Mouse (Mus musculus) hindbrain, embryonic 13.5 days (tissue): ENCODE results near the gene 1110004F10Rik. TPM values are rescaled to one million over a fixed set of nuclear protein-coding genes. Genes with fewer than 3 reads are reported as not detected.

ENCODE experiments used
- ATAC-seq: fragments of 200-750 bp; cut with Nextera tagmentation; 2 replicates; pipeline ENCODE4 v1.8.0; 2017; ENCODE audit warnings: moderate TSS enrichment; ENCODE audit not compliant: low FRiP score
- H3K27ac ChIP-seq: fragments of 300-500 bp; sonication (generic); 2 replicates; pipeline ENCODE4 v1.5.1; 2015; ENCODE audit warnings: inconsistent platforms, mild to moderate bottlenecking, moderate library complexity
- H3K27me3 ChIP-seq: fragments of 300-500 bp; sonication (generic); 2 replicates; pipeline ENCODE4 v1.6.1; 2015; ENCODE audit warnings: mild to moderate bottlenecking, inconsistent platforms
- H3K36me3 ChIP-seq: fragments of 300-500 bp; sonication (generic); 2 replicates; pipeline ENCODE4 v1.6.1; 2015; ENCODE audit warnings: mild to moderate bottlenecking, inconsistent platforms
- H3K4me1 ChIP-seq: fragments of 300-500 bp; sonication (generic); replicated peaks from 2 replicates; pipeline ENCODE4 v1.6.1; 2015; ENCODE audit warnings: inconsistent platforms
- H3K4me2 ChIP-seq: fragments of 300-500 bp; sonication (generic); 2 replicates; pipeline ENCODE4 v1.6.1; 2015; ENCODE audit warnings: inconsistent platforms, mild to moderate bottlenecking, moderate library complexity
- H3K4me3 ChIP-seq: fragments of 300-500 bp; sonication (generic); 2 replicates; pipeline ENCODE4 v1.5.1; 2015; ENCODE audit warnings: mild to moderate bottlenecking, inconsistent platforms
- H3K9ac ChIP-seq: fragments of 300-500 bp; sonication (generic); 2 replicates; pipeline ENCODE4 v1.6.1; 2015; ENCODE audit warnings: mild to moderate bottlenecking, inconsistent platforms
- H3K9me3 ChIP-seq: fragments of 300-500 bp; sonication (generic); 2 replicates; pipeline ENCODE4 v1.6.1; 2016; ENCODE audit warnings: inconsistent platforms
- WGBS: fragments of 180-500 bp; shearing (Covaris S2); methylation state at CpG from one replicate; pipeline ENCODE4 v1.1.7; 2015; 5-methylcytosine and 5-hydroxymethylcytosine counted together
- polyA plus RNA-seq: library from polyadenylated mRNA; unstranded; fragments of >200 nt; fragmentation: Nextera tagmentation; extraction: Ambion mirVana; gene quantifications from 2 replicates; pipeline ENCODE4 v1.2.1, GENCODE M21; 2015

1110004F10Rik gene
- polyA plus RNA-seq, 1 experiment from 2014 or later: 311 TPM

DNA sequence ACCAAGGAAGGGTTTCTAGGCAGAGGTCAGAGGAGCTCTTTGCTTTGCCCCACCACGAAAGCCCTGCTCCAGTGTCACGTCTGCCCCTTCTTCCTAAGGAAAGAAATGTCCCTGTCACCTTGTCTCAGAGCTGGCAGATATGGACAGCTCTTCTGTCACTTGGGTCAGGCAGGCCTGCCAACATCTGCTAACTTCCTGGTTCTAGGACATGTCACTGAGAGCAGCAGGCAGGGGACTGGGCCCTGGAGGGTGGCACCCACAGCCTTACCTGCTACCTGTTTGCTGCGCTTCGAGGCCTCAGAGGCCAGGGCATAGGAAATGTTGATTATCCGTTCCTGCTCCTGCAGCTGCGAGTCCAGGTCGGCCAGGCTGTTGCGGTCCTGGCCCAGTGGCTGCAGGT, 89.1 kb downstream of the 1110004F10Rik start:
- no peak for ATAC-seq
- Histone ChIP-seq H3K4me2 (no peak overlapping the region), H3K36me3 (no peaks in the 10 kb centered on the region), H3K9ac (no peak overlapping the region), H3K27ac (no peak overlapping the region), H3K4me3 (no peak overlapping the region), H3K27me3 (no peaks in the 10 kb centered on the region), H3K4me1 (peaks cover 12% of the 10 kb centered on the region), H3K9me3 (no peaks in the 10 kb centered on the region)
- 97% methylated on average over 8 of the region's 8 CpGs for WGBS

- H3K4me2 ChIP-seq: no peak overlapping the region
Measured at GRCm38 (mm10) chr7:116129374-116129773, 90.2 kb downstream of the 1110004F10Rik start.

DNA sequence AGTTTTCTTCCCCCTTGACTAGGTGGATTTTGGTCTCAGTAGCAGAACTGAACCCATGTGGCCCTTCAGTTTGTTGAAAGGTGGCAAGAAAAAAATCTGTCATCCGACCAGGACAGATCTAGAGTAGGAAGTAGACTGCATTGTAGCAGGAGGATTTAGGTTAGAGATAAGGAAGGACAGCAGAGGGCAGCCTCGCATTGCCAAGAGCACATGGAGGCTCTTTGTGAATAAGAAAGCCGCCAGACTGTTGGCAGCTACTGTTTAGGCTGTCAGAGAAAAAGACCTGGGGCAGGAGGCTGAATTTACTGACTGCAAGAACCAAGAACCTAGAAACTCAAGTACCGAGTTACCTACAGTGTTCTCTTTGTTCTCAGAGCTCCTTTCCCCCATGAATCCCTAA, 92.2 kb downstream of the 1110004F10Rik start:
- peaks cover 6% of the 10 kb centered on the region for H3K4me1 ChIP-seq
- no peaks in the 10 kb centered on the region for H3K9me3 ChIP-seq
- ATAC-seq: peak; percentile 61; the same call in 1 of the 2 replicates
- H3K4me2 ChIP-seq: no peak overlapping the region
- WGBS: 29% methylated on average over 4 of the region's 4 CpGs
- H3K4me3 ChIP-seq: no peak overlapping the region
- no peaks in the 10 kb centered on the region for H3K27me3 ChIP-seq
- 0 out of 2 replicates have a peak overlapping the region, but pooled peaks have one; percentile 65 for H3K27ac ChIP-seq
- 0 out of 2 replicates have a peak overlapping the region, but pooled peaks have one; percentile 19 for H3K9ac ChIP-seq
- H3K36me3 ChIP-seq: 0 out of 2 replicates have a peak, but pooled peaks cover 1% of the 10 kb centered on the region

More at GRCm38 (mm10) chr7:116129374-116129773, 90.2 kb downstream of the 1110004F10Rik start:
- no peaks in the 10 kb centered on the region for H3K27me3 ChIP-seq
- no peak overlapping the region for H3K27ac ChIP-seq
- 89% methylated on average over 10 of the region's 10 CpGs for WGBS
- no peak overlapping the region for H3K9ac ChIP-seq
- H3K36me3 ChIP-seq: no peaks in the 10 kb centered on the region
- H3K4me3 ChIP-seq: no peak overlapping the region
- no peaks in the 10 kb centered on the region for H3K9me3 ChIP-seq
- no peak for ATAC-seq
- H3K4me1 ChIP-seq: peaks cover 6% of the 10 kb centered on the region

GRCm38 (mm10) chr7:116132078-116132477, 92.9 kb downstream of the 1110004F10Rik start:
- 5% methylated on average over 5 of the region's 5 CpGs for WGBS
- Histone ChIP-seq H3K9me3 (no peaks in the 10 kb centered on the region), H3K9ac (0 out of 2 replicates have a peak overlapping the region, but pooled peaks have one; percentile 19), H3K4me2 (no peak overlapping the region), H3K4me1 (peaks cover 6% of the 10 kb centered on the region), H3K27ac (0 out of 2 replicates have a peak overlapping the region, but pooled peaks have one; percentile 65), H3K4me3 (no peak overlapping the region), H3K27me3 (no peaks in the 10 kb centered on the region), H3K36me3 (0 out of 2 replicates have a peak, but pooled peaks cover 3% of the 10 kb centered on the region)
- ATAC-seq: peak; percentile 44; the same call in 1 of the 2 replicates

DNA sequence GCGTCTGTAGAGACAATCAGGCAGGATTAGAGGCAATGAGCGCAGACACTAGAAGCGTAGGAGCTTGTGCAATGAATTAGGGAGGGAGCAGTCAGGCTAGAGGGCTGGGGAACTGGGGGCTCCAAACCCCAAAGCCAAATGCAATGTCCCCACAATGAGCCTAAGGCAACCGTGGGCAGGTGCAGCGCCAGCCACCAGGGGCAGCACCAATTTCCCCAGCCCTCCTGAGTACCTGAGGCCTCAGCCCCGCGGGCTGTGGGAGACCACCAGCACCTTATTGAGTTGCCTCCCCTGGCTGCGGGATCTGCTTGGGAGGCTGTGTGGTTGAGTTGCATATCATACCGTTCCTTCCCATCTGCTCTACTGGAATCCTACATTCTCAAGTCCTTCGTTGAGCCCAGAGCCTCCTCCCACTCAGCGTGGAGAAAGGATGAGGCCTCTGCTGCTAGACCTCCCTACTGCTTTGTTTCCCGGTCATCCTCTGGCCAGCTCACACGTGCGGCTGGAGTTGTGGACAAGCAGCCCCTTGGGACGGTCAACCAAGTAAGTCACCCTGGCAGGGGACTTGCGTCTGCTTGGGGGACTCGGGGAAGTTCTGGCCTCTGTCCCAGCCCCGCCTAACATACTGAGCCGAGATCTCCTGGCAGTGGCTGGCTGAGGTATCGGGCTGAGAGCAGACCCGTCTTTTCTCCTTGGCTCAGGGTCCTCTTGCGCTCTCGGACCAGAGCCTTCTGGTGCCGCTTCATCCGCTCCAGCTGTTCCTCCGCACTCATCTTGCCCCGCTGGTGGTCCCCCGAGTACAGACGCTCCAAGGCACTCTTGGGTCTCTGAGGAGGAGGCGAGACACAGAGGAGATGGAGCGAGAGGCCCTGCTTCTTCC, 95.5 kb downstream of the 1110004F10Rik start:
- Histone ChIP-seq H3K9me3 (no peaks in the 10 kb centered on the region), H3K9ac (no peak overlapping the region), H3K4me2 (no peak overlapping the region), H3K4me1 (peaks cover 10% of the 10 kb centered on the region), H3K36me3 (0 out of 2 replicates have a peak, but pooled peaks cover 3% of the 10 kb centered on the region), H3K27me3 (no peaks in the 10 kb centered on the region), H3K4me3 (no peak overlapping the region), H3K27ac (no peak overlapping the region)
- no peak for ATAC-seq
- 80% methylated on average over 31 of the region's 31 CpGs for WGBS

GRCm38 (mm10) chr7:116137149-116137548, 98.0 kb downstream of the 1110004F10Rik start:
- Histone ChIP-seq H3K4me3 (no peak overlapping the region), H3K27ac (no peak overlapping the region), H3K9ac (no peak overlapping the region), H3K36me3 (0 out of 2 replicates have a peak, but pooled peaks cover 3% of the 10 kb centered on the region), H3K4me1 (0 out of 2 replicates have a peak, but pooled peaks cover 4% of the 10 kb centered on the region), H3K4me2 (no peak overlapping the region), H3K27me3 (no peaks in the 10 kb centered on the region), H3K9me3 (no peaks in the 10 kb centered on the region)
- ATAC-seq: no peak
- 89% methylated on average over 12 of the region's 12 CpGs for WGBS

- no peak for ATAC-seq
- 0 out of 2 replicates have a peak, but pooled peaks cover 3% of the 10 kb centered on the region for H3K36me3 ChIP-seq
- no peak overlapping the region for H3K9ac ChIP-seq
- no peaks in the 10 kb centered on the region for H3K9me3 ChIP-seq
- 75% methylated on average over 3 of the region's 3 CpGs for WGBS
- no peak overlapping the region for H3K4me3 ChIP-seq
- no peaks in the 10 kb centered on the region for H3K27me3 ChIP-seq
- H3K27ac ChIP-seq: no peak overlapping the region
- 0 out of 2 replicates have a peak, but pooled peaks cover 4% of the 10 kb centered on the region for H3K4me1 ChIP-seq
- no peak overlapping the region for H3K4me2 ChIP-seq
Measured at GRCm38 (mm10) chr7:116137671-116138070, 98.5 kb downstream of the 1110004F10Rik start.

DNA sequence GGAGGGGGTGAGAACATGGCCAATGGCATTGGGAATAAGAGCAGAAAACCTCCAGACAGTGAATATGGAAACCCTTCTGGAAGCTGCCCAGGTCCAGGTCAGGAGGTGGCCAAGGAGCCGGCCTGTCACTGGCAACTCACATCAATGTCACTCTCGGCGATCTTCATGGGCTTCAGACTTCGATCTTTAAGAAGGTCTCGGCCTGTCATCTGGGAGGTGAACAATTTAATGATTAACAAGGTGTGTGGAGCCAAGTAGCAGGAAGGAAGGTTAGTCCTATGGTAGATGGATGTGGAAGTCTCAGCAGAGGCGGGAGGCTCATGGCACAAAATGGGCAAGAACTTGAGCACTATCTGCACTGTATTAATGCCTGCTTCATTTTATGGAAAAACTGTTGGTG, 105.8 kb downstream of the 1110004F10Rik start:
- no peak for ATAC-seq
- Histone ChIP-seq H3K9me3 (no peaks in the 10 kb centered on the region), H3K27me3 (no peaks in the 10 kb centered on the region), H3K4me2 (no peak overlapping the region), H3K27ac (no peak overlapping the region), H3K4me3 (no peak overlapping the region), H3K36me3 (0 out of 2 replicates have a peak, but pooled peaks cover 3% of the 10 kb centered on the region), H3K9ac (no peak overlapping the region), H3K4me1 (no peaks in the 10 kb centered on the region)
- WGBS: 95% methylated on average over 6 of the region's 6 CpGs

- Histone ChIP-seq H3K9me3 (no peaks in the 10 kb centered on the region), H3K4me1 (no peaks in the 10 kb centered on the region), H3K36me3 (0 out of 2 replicates have a peak, but pooled peaks cover 3% of the 10 kb centered on the region), H3K27me3 (no peaks in the 10 kb centered on the region), H3K27ac (no peak overlapping the region), H3K4me2 (no peak overlapping the region), H3K4me3 (no peak overlapping the region), H3K9ac (no peak overlapping the region)
- no peak for ATAC-seq
- 93% methylated on average over 2 of the region's 2 CpGs for WGBS
Measured at GRCm38 (mm10) chr7:116147114-116147513, 107.9 kb downstream of the 1110004F10Rik start.

DNA sequence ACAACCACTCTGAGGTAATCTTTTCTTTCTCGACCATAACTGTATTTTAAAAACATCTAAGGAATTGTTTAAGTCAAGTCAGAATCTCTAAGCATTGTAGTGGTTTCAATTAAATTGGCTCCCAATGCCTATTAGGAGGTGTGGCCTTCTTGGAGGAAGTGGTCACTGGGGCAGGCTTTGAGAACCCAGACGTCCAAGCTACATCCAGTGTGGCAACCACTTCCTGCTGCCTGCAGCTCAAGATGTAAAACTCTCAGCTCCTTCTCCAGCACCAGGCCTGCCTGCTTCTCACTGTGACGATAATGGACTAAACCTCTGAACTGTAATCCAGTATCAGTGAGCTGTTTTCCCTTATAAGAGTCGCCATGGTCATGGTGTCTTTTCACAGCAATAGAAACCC, 110.4 kb downstream of the 1110004F10Rik start:
- no peaks in the 10 kb centered on the region for H3K9me3 ChIP-seq
- no peaks in the 10 kb centered on the region for H3K27me3 ChIP-seq
- no peak overlapping the region for H3K4me2 ChIP-seq
- H3K36me3 ChIP-seq: peaks cover 9% of the 10 kb centered on the region
- no peak overlapping the region for H3K9ac ChIP-seq
- 74% methylated on average over 4 of the region's 4 CpGs for WGBS
- no peaks in the 10 kb centered on the region for H3K4me1 ChIP-seq
- no peak for ATAC-seq
- H3K27ac ChIP-seq: no peak overlapping the region
- H3K4me3 ChIP-seq: no peak overlapping the region

DNA sequence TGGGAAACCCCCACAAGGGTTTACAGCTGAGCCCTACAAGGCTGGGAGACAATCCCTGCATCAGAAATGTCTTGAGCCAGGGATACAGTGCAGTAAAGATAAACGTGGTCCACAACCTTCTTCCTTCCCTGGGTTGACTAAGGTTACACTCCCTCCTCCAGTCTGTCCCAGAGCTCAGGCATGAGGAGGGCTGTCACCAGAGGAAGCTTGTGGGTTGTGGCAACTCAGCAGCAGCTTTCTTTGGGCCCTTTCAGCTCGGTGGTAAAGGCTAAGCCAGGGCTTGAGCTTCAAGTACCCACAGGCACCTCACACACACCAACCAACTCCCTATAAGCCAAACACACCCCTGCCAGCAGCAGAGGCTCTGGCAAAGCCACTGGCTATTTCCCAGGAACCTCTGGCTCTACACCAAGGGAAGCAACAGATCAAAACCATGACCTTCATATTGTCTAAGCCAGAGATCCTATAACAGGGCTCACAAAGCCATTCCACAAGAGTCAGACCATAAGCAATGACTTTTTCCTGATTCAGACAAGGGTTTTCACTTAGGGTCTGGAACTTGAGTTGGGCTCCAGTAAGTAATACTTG, 114.7 kb downstream of the 1110004F10Rik start:
- H3K36me3 ChIP-seq: peaks cover 19% of the 10 kb centered on the region
- no peak overlapping the region for H3K9ac ChIP-seq
- no peak overlapping the region for H3K4me3 ChIP-seq
- no peaks in the 10 kb centered on the region for H3K27me3 ChIP-seq
- H3K9me3 ChIP-seq: no peaks in the 10 kb centered on the region
- no peak overlapping the region for H3K4me2 ChIP-seq
- no peak overlapping the region for H3K27ac ChIP-seq
- no peak for ATAC-seq
- 84% methylated on average over 2 of the region's 2 CpGs for WGBS
- no peaks in the 10 kb centered on the region for H3K4me1 ChIP-seq
